In genomic region chr5:30959198-30959854, GRCm38 (mm10) we compare ENCODE assay signal across 8 mouse cellular contexts. TPM values are rescaled to one million over a fixed set of nuclear protein-coding genes. Genes with fewer than 3 reads are reported as not detected.
DNase-seq lines count a peak whose midpoint lies in the region; ATAC-seq and TF ChIP-seq lines count a peak whose summit lies in the region.

No protein-coding gene starts in this region.

- DNase-seq in heart, embryonic 10.5 days (ENCODE audit: low spot score): no peak
- DNase-seq in heart, postnatal 36 days: no peak
- DNase-seq in brain, embryonic 14.5 days (ENCODE audit: low read depth): peak; percentile 8
- DNase-seq in induced T-regulatory cell, adult 2 months (ENCODE audit: low read depth): peak; percentile 48
- no peak for DNase-seq in layer of hippocampus, postnatal 14 days (ENCODE audit: low spot score in 2 of 2)
- no peak for DNase-seq in left cerebral cortex, adult 9 months (ENCODE audit: low spot score in 2 of 2)

- H3K27ac ChIP-seq in heart, embryonic 10.5 days: peak overlapping the region; percentile 93
- H3K27ac ChIP-seq in liver, embryonic 15.5 days (replicated peaks): peak overlapping the region; percentile 80

- TF ChIP-seq POLR2A in brain, embryonic 14.5 days (IDR thresholded peaks at IDR 0.05; ENCODE audit: borderline replicate concordance, extremely low read depth, insufficient read depth, insufficient read length, poor library complexity, severe bottlenecking): no peak

- H3K9ac ChIP-seq in liver, embryonic 15.5 days: peak overlapping the region; percentile 85

- peak overlapping the region; percentile 89 for H3K4me3 ChIP-seq in heart, embryonic 10.5 days
- peak overlapping the region; percentile 81 for H3K4me3 ChIP-seq in liver, embryonic 15.5 days (replicated peaks)

- WGBS in heart, embryonic 10.5 days: 38% methylated on average over 19 of the region's 19 CpGs
- WGBS in liver, embryonic 15.5 days (ENCODE audit: insufficient replicate concordance): 29% methylated on average over 19 of the region's 19 CpGs

- no peak for TF ChIP-seq CTCF in brain, embryonic 14.5 days (IDR thresholded peaks at IDR 0.05; ENCODE audit: borderline replicate concordance, extremely low read depth, insufficient read depth, insufficient read length)

- H3K27me3 ChIP-seq in heart, embryonic 10.5 days (ENCODE audit: insufficient read depth, poor library complexity, severe bottlenecking): no peaks in the 10 kb centered on the region
- no peaks in the 10 kb centered on the region for H3K27me3 ChIP-seq in liver, embryonic 15.5 days

- H3K9me3 ChIP-seq in heart, embryonic 10.5 days: no peaks in the 10 kb centered on the region
- H3K9me3 ChIP-seq in liver, embryonic 15.5 days (replicated peaks): no peaks in the 10 kb centered on the region

- H3K36me3 ChIP-seq in heart, embryonic 10.5 days: peaks cover 34% of the 10 kb centered on the region
- H3K36me3 ChIP-seq in liver, embryonic 15.5 days (replicated peaks): peaks cover 37% of the 10 kb centered on the region

- H3K4me2 ChIP-seq in liver, embryonic 15.5 days: peak overlapping the region; percentile 86

- H3K4me1 ChIP-seq in heart, embryonic 10.5 days: peaks cover 23% of the 10 kb centered on the region
- peaks cover 40% of the 10 kb centered on the region for H3K4me1 ChIP-seq in liver, embryonic 15.5 days (replicated peaks)

- ATAC-seq in liver, embryonic 15.5 days (ENCODE audit: insufficient read depth): no peak
- no peak for ATAC-seq in megakaryocyte-erythroid progenitor cell, adult 5-6 weeks (replicated peaks; ENCODE audit: low FRiP score, low TSS enrichment, poor library complexity, severe bottlenecking)

- intact Hi-C loops in heart, postnatal 36 days (cut with DNase I): loop anchor here (2.0 kb wide), 1 partner anchor 43 kb away; no protein-coding TSS in a partner anchor

RNA-seq across cellular contexts. Expression of gene Preb, which starts 0.8 kb away (rescaled TPM):
- polyA plus RNA-seq in heart, embryonic 10.5 days (2016; fragmentation: Nextera tagmentation; extraction: Ambion mirVana): 118 and 124 TPM in 2 replicates
- 10 to 100 TPM; 81.0 to 86.9 TPM for total RNA-seq in heart, postnatal 36 days (2021)
- 178 and 250 TPM in 2 replicates for polyA plus RNA-seq in brain, embryonic 14.5 days (2012; rRNA removed)
- polyA plus RNA-seq in liver, embryonic 15.5 days (2015; fragmentation: Nextera tagmentation; extraction: Ambion mirVana): 97.0 and 110 TPM in 2 replicates
- total RNA-seq in megakaryocyte-erythroid progenitor cell, adult 5-6 weeks (2014; fragmentation: Nextera tagmentation): 109 and 117 TPM in 2 replicates
- total RNA-seq in megakaryocyte-erythroid progenitor cell, adult 5-6 weeks (2017): 28.0 and 39.1 TPM in 2 replicates
- 100 to 1,000 TPM; 129 to 131 TPM for total RNA-seq in layer of hippocampus, postnatal 14 days (2021)

RNA-seq across cellular contexts. Expression of gene Tcf23, which starts 9.1 kb away (rescaled TPM):
- 0.11 and 0.17 TPM in 2 replicates for polyA plus RNA-seq in heart, embryonic 10.5 days (2016; fragmentation: Nextera tagmentation; extraction: Ambion mirVana)
- total RNA-seq in heart, postnatal 36 days (2021): 1 to 10 TPM in 1 of 2 experiments, under 1 TPM in 1; 0.64 to 1.7 TPM
- not detected in 2 replicates for polyA plus RNA-seq in brain, embryonic 14.5 days (2012; rRNA removed)
- polyA plus RNA-seq in liver, embryonic 15.5 days (2015; fragmentation: Nextera tagmentation; extraction: Ambion mirVana): 0.05 and 0.08 TPM in 2 replicates
- total RNA-seq in megakaryocyte-erythroid progenitor cell, adult 5-6 weeks (2014; fragmentation: Nextera tagmentation): not detected in 2 replicates
- not detected in 2 replicates for total RNA-seq in megakaryocyte-erythroid progenitor cell, adult 5-6 weeks (2017)
- under 1 TPM in 1 of 2 experiments, not detected in 1; 0.17 TPM for total RNA-seq in layer of hippocampus, postnatal 14 days (2021)

RNA-seq across cellular contexts. Expression of gene Cgref1, which starts 13.9 kb away (rescaled TPM):
- polyA plus RNA-seq in heart, embryonic 10.5 days (2016; fragmentation: Nextera tagmentation; extraction: Ambion mirVana): 5.5 and 6.0 TPM in 2 replicates
- total RNA-seq in heart, postnatal 36 days (2021): under 1 TPM; 0.70 to 0.89 TPM
- 27.4 and 34.4 TPM in 2 replicates for polyA plus RNA-seq in brain, embryonic 14.5 days (2012; rRNA removed)
- polyA plus RNA-seq in liver, embryonic 15.5 days (2015; fragmentation: Nextera tagmentation; extraction: Ambion mirVana): 4.0 and 4.5 TPM in 2 replicates
- total RNA-seq in megakaryocyte-erythroid progenitor cell, adult 5-6 weeks (2014; fragmentation: Nextera tagmentation): 0.35 TPM in 1 of 2 replicates, not detected in the other
- 0.46 TPM in 1 of 2 replicates, not detected in the other for total RNA-seq in megakaryocyte-erythroid progenitor cell, adult 5-6 weeks (2017)
- 10 to 100 TPM; 24.6 to 26.9 TPM for total RNA-seq in layer of hippocampus, postnatal 14 days (2021)

RNA-seq across cellular contexts. Expression of gene Khk, which starts 38.1 kb away (rescaled TPM):
- 10.5 and 14.5 TPM in 2 replicates for polyA plus RNA-seq in heart, embryonic 10.5 days (2016; fragmentation: Nextera tagmentation; extraction: Ambion mirVana)
- 10 to 100 TPM; 19.9 to 26.6 TPM for total RNA-seq in heart, postnatal 36 days (2021)
- 7.9 and 8.5 TPM in 2 replicates for polyA plus RNA-seq in brain, embryonic 14.5 days (2012; rRNA removed)
- polyA plus RNA-seq in liver, embryonic 15.5 days (2015; fragmentation: Nextera tagmentation; extraction: Ambion mirVana): 33.1 and 35.9 TPM in 2 replicates
- total RNA-seq in megakaryocyte-erythroid progenitor cell, adult 5-6 weeks (2014; fragmentation: Nextera tagmentation): 80.4 and 113 TPM in 2 replicates
- 64.4 and 90.0 TPM in 2 replicates for total RNA-seq in megakaryocyte-erythroid progenitor cell, adult 5-6 weeks (2017)
- 10 to 100 TPM; 11.5 to 12.9 TPM for total RNA-seq in layer of hippocampus, postnatal 14 days (2021)

RNA-seq across cellular contexts. Expression of gene Emilin1, which starts 46.1 kb away (rescaled TPM):
- 166 and 172 TPM in 2 replicates for polyA plus RNA-seq in heart, embryonic 10.5 days (2016; fragmentation: Nextera tagmentation; extraction: Ambion mirVana)
- 10 to 100 TPM; 22.0 to 23.7 TPM for total RNA-seq in heart, postnatal 36 days (2021)
- polyA plus RNA-seq in brain, embryonic 14.5 days (2012; rRNA removed): 12.8 and 23.0 TPM in 2 replicates
- polyA plus RNA-seq in liver, embryonic 15.5 days (2015; fragmentation: Nextera tagmentation; extraction: Ambion mirVana): 37.6 and 46.8 TPM in 2 replicates
- total RNA-seq in megakaryocyte-erythroid progenitor cell, adult 5-6 weeks (2014; fragmentation: Nextera tagmentation): 13.5 and 18.9 TPM in 2 replicates
- total RNA-seq in megakaryocyte-erythroid progenitor cell, adult 5-6 weeks (2017): 5.7 and 10.3 TPM in 2 replicates
- total RNA-seq in layer of hippocampus, postnatal 14 days (2021): 1 to 10 TPM; 3.9 to 4.5 TPM

Comparison
In these comparisons a context has a peak if more than half of its experiments do, and no peak if none do; other contexts are left out.
1. DNase-seq: peak in brain, embryonic 14.5 days (single experiment) and induced T-regulatory cell, adult 2 months (single experiment); none in heart, embryonic 10.5 days (single experiment), heart, postnatal 36 days (0 of 2), layer of hippocampus, postnatal 14 days (0 of 2) and left cerebral cortex, adult 9 months (0 of 2).
2. RNA of gene Cgref1, which starts 13.9 kb away (total RNA-seq): 24.6 to 26.9 TPM in layer of hippocampus, postnatal 14 days; 0.70 to 0.89 TPM in heart, postnatal 36 days and 0.35 to 0.46 TPM in megakaryocyte-erythroid progenitor cell, adult 5-6 weeks; every median in the first group is over 10 times any median in the second.